ENCODE assay signal across 8 mouse cellular contexts in the genomic region with DNA sequence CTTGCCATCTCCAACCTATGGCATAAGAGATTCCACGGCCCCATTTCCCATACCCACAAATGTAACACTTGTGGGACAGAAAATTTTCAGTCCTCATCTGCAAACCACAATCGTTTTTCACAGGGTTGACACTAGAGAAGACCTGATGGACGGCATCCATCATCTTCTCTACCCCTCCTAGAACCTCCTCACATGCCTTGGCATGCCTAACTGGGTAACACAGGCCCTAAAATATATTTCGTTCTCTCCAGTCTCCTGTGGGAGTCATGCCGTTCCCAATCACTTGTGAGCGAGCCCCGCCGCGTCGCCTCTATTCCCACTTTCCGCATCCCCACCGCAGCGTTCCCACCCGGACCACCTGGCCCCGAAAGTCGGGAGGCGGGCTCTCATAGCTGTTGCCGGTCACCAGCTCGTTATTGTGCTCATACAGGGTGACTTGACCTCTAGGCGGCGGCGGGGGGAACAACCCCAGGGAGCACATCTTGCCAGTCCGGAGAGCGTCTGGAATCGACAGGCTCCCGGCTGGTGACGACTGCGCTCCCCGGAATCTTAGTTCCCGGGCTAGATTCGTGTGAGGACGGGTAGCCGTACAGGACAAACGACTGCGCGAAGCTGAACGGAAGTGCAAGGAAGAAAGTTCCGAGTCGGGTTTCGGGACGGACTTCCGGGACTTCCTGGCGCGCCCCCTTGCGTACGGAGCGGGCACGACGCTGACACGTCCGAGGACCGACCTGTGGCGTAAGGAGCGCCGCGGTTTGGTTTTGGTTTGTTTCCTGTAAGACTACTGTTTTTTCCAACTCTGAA. TPM values are rescaled to one million over a fixed set of nuclear protein-coding genes. Genes with fewer than 3 reads are reported as not detected.
DNase-seq lines count a peak whose midpoint lies in the region; ATAC-seq lines count a peak whose summit lies in the region.

TSS of gene Aaas (minus strand) at position 634 of the 804 bp plus-strand sequence.

- H3K4me2 ChIP-seq in kidney, embryonic 15.5 days: peak within 1 kb of the TSS; percentile 89

- H3K27me3 ChIP-seq in heart, embryonic 10.5 days (ENCODE audit: insufficient read depth, poor library complexity, severe bottlenecking): no peaks in the 10 kb centered on the region
- H3K27me3 ChIP-seq in kidney, embryonic 15.5 days: no peaks in the 10 kb centered on the region

- ATAC-seq in erythroblast, adult 5-6 weeks (replicated peaks; ENCODE audit: low FRiP score, poor library complexity, severe bottlenecking): peak; percentile 93
- peak; percentile 80 for ATAC-seq in kidney, embryonic 15.5 days (replicated peaks; ENCODE audit: low FRiP score)
- peak; percentile 98 for ATAC-seq in monocyte, adult 5-6 weeks (replicated peaks; ENCODE audit: insufficient number of reproducible peaks, low FRiP score, low TSS enrichment, poor library complexity, severe bottlenecking)

- peaks cover 28% of the 10 kb centered on the region for H3K36me3 ChIP-seq in heart, embryonic 10.5 days
- H3K36me3 ChIP-seq in kidney, embryonic 15.5 days: peaks cover 27% of the 10 kb centered on the region

- H3K9ac ChIP-seq in kidney, embryonic 15.5 days: peak within 1 kb of the TSS; percentile 84

- WGBS in heart, embryonic 10.5 days: under 1% methylated on average over 56 of the region's 56 CpGs
- WGBS in kidney, embryonic 15.5 days: under 1% methylated on average over 56 of the region's 56 CpGs

- H3K4me1 ChIP-seq in heart, embryonic 10.5 days: peaks cover 17% of the 10 kb centered on the region
- H3K4me1 ChIP-seq in kidney, embryonic 15.5 days: peaks cover 15% of the 10 kb centered on the region

- peak within 1 kb of the TSS; percentile 92 for H3K4me3 ChIP-seq in heart, embryonic 10.5 days
- peak within 1 kb of the TSS; percentile 80 for H3K4me3 ChIP-seq in kidney, embryonic 15.5 days (replicated peaks)

- DNase-seq in B cell, adult 2 months: peak; percentile 95 to 96
- DNase-seq in brain, adult 2 months (ENCODE audit: low read depth, low spot score): peak; percentile 99
- DNase-seq in heart, embryonic 10.5 days (ENCODE audit: low spot score): peak; percentile 97
- DNase-seq in liver: peak; percentile 96
- peak; percentile 96 to 99 for DNase-seq in spleen, postnatal 4 days (ENCODE audit: low spot score in 2 of 2)

- H3K9me3 ChIP-seq in heart, embryonic 10.5 days: no peaks in the 10 kb centered on the region
- no peaks in the 10 kb centered on the region for H3K9me3 ChIP-seq in kidney, embryonic 15.5 days (replicated peaks)

- peak within 1 kb of the TSS; percentile 91 for H3K27ac ChIP-seq in heart, embryonic 10.5 days
- H3K27ac ChIP-seq in kidney, embryonic 15.5 days: peak within 1 kb of the TSS; percentile 85

RNA-seq across cellular contexts. Expression of gene Aaas, which starts in this region (rescaled TPM):
- total RNA-seq in erythroblast, adult 5-6 weeks (2015; ENCODE audit: low replicate concordance): 30.3 and 60.7 TPM in 2 replicates
- total RNA-seq in erythroblast, adult 5-6 weeks (2017; ENCODE audit: low replicate concordance): 11.7 and 49.7 TPM in 2 replicates
- 87.7 and 96.4 TPM in 2 replicates for polyA plus RNA-seq in heart, embryonic 10.5 days (2016; fragmentation: Nextera tagmentation; extraction: Ambion mirVana)
- 83.2 and 83.7 TPM in 2 replicates for polyA plus RNA-seq in kidney, embryonic 15.5 days (2015; fragmentation: Nextera tagmentation; extraction: Ambion mirVana)
- total RNA-seq in monocyte, adult 5-6 weeks (2017): 16.5 to 50.9 TPM (median 46.2 TPM) in 3 replicates

Comparison
In these comparisons a context has a peak if more than half of its experiments do, and no peak if none do; other contexts are left out.
1. Peak in every context shown above with its lines: DNase-seq, ATAC-seq, H3K4me3 ChIP-seq and H3K27ac ChIP-seq.